Mouse (Mus musculus) ES-E14 (cell line): ENCODE data around the gene Dnajb12. TPM values are rescaled to one million over a fixed set of nuclear protein-coding genes. Genes with fewer than 3 reads are reported as not detected.

ENCODE experiments used
- DNase-seq: peaks from one replicate; pipeline ENCODE4 v3.0.0-alpha.2; 2013; ENCODE audit warnings: low read depth, low spot score
- H3K27ac ChIP-seq: 2 replicates; pipeline ENCODE4 v1.5.1; 2012; ENCODE audit warnings: low read depth, mild to moderate bottlenecking, low read length, moderate library complexity, mixed read lengths; ENCODE audit not compliant: poor library complexity, insufficient read depth, severe bottlenecking
- H3K36me3 ChIP-seq: 2 replicates; pipeline ENCODE4 v1.6.1; 2012; ENCODE audit warnings: mild to moderate bottlenecking, low read length, moderate library complexity, mixed read lengths; ENCODE audit not compliant: control insufficient read depth, poor library complexity, insufficient read depth, severe bottlenecking
- H3K4me1 ChIP-seq, 2 experiments: fragments of 150-350 bp in 1 of 2; sonication (generic) in 1 of 2; 2 replicates each; pipeline ENCODE4 v1.6.1; 2012; ENCODE audit warnings: low read length in 2 of 2, mild to moderate bottlenecking in 1 of 2, mixed read lengths in 1 of 2; ENCODE audit not compliant: control insufficient read depth in 2 of 2, insufficient read depth in 2 of 2, poor library complexity in 1 of 2
- H3K4me3 ChIP-seq, 2 experiments: fragments of 150-350 bp in 1 of 2; sonication (generic) in 1 of 2; 2 replicates each; pipeline ENCODE4 v1.5.1; 2012; ENCODE audit warnings: low read length in 2 of 2, low read depth in 1 of 2, mild to moderate bottlenecking in 1 of 2, mixed read lengths in 1 of 2; ENCODE audit not compliant: insufficient read depth in 1 of 2, poor library complexity in 1 of 2, severe bottlenecking in 1 of 2
- H3K9ac ChIP-seq: 2 replicates; pipeline ENCODE4 v1.6.1; 2012; ENCODE audit warnings: low read depth, mild to moderate bottlenecking, low read length, mixed read lengths; ENCODE audit not compliant: poor library complexity, insufficient read depth, severe bottlenecking
- H3K9me3 ChIP-seq: fragments of 150-350 bp; sonication (generic); 2 replicates; pipeline ENCODE4 v1.6.1; 2012; ENCODE audit warnings: low read depth, mild to moderate bottlenecking, low read length; ENCODE audit not compliant: control insufficient read depth, insufficient read depth
- CHD2 ChIP-seq: IDR thresholded peaks from 2 replicates; pipeline ENCODE4 v1.6.1; 2014; ENCODE audit warnings: mild to moderate bottlenecking, low read depth, low read length, inconsistent platforms
- HCFC1 ChIP-seq: IDR thresholded peaks from 2 replicates; pipeline ENCODE4 v1.6.1; 2012; ENCODE audit warnings: low read length, inconsistent platforms, borderline replicate concordance; ENCODE audit not compliant: insufficient read depth
- MAFK ChIP-seq: IDR thresholded peaks from 2 replicates; pipeline ENCODE4 v1.6.1; 2014; ENCODE audit warnings: mild to moderate bottlenecking, low read depth, low read length, inconsistent platforms; ENCODE audit not compliant: insufficient read depth
- ZC3H11A ChIP-seq: IDR thresholded peaks from 2 replicates; pipeline ENCODE4 v1.6.1; 2012; ENCODE audit warnings: low read depth, mild to moderate bottlenecking, inconsistent platforms, low read length, borderline replicate concordance
- ZNF384 ChIP-seq: IDR thresholded peaks from 2 replicates; pipeline ENCODE4 v1.6.1; 2012; ENCODE audit warnings: low read depth, low read length, inconsistent platforms
- in situ Hi-C, 2 experiments: fragments of 600-800 bp; cut with MboI; formaldehyde crosslinking; loops; one replicate each; pipeline ENCODE4 v1.15.1; 2025; ENCODE audit warnings: low sequenced_read_pairs in 2 of 2, inconsistent platforms in 1 of 2; ENCODE audit not compliant: unreplicated experiment in 2 of 2
- total RNA-seq: library from RNA; depleted of rRNA; stranded (reverse); fragments of 300-350 nt; gene quantifications from 2 replicates; pipeline ENCODE4 v1.2.3, GENCODE M21; 2012

The Dnajb12 gene
- total RNA-seq, 1 experiment: 38.2 TPM

- Histone ChIP-seq H3K9me3 (no peaks in the 10 kb centered on the region), H3K9ac (peak overlapping the region; percentile 40; the same call in 1 of the 2 replicates), H3K36me3 (no peaks in the 10 kb centered on the region), H3K4me1 (peaks cover 0 to 2% of the 10 kb centered on the region in 2 experiments; a peak in 1 of 4 replicates), H3K27ac (no peak overlapping the region), H3K4me3 (peak overlapping the region; percentile 95 to 99)
- DNase-seq: no peak
- TF ChIP-seq ZNF384 (no peak), MAFK (no peak), CHD2 (no peak), HCFC1 (no peak), ZC3H11A (no peak)
- in situ Hi-C loops: no loop called here
Observed at GRCm38 (mm10) chr10:59878823-59879222, 533 bp upstream of the Dnajb12 start.

GRCm38 (mm10) chr10:59880029-59880386, 652 bp downstream of the Dnajb12 start:
- peaks cover 2% of the 10 kb centered on the region; the same call in 1 of the 2 replicates for H3K36me3 ChIP-seq
- peak overlapping the region; percentile 100 for H3K9ac ChIP-seq
- H3K4me1 ChIP-seq: peaks cover 0 to 2% of the 10 kb centered on the region in 2 experiments; a peak in 1 of 4 replicates
- peak overlapping the region; percentile 95 to 99 for H3K4me3 ChIP-seq
- TF ChIP-seq MAFK: no peak
- TF ChIP-seq ZNF384: no peak
- no peak for TF ChIP-seq ZC3H11A
- no peak for TF ChIP-seq CHD2
- H3K27ac ChIP-seq: peak overlapping the region; percentile 99
- H3K9me3 ChIP-seq: no peaks in the 10 kb centered on the region
- no peak for DNase-seq
- in situ Hi-C loops: no loop called here

GRCm38 (mm10) chr10:59880837-59881236, 1.5 kb downstream of the Dnajb12 start:
- H3K4me3 ChIP-seq: peak overlapping the region in 1 of 2 experiments; percentile 95; a peak in 3 of 4 replicates
- peaks cover 2% of the 10 kb centered on the region; the same call in 1 of the 2 replicates for H3K36me3 ChIP-seq
- no peaks in the 10 kb centered on the region for H3K9me3 ChIP-seq
- no peak overlapping the region for H3K27ac ChIP-seq
- no peak for TF ChIP-seq HCFC1
- TF ChIP-seq ZC3H11A: no peak
- TF ChIP-seq ZNF384: no peak
- TF ChIP-seq MAFK: no peak
- no peak for TF ChIP-seq CHD2
- peak overlapping the region; percentile 25; the same call in 1 of the 2 replicates for H3K9ac ChIP-seq
- in situ Hi-C loops: no loop called here
- 0 out of 4 replicates have a peak, but pooled peaks cover 0 to 2% of the 10 kb centered on the region in 2 experiments for H3K4me1 ChIP-seq
- no peak for DNase-seq

GRCm38 (mm10) chr10:59884327-59885173, 5.2 kb downstream of the Dnajb12 start:
- in situ Hi-C loops: no loop called here

More at GRCm38 (mm10) chr10:59884327-59885173, 5.2 kb downstream of the Dnajb12 start:
- no peak for TF ChIP-seq ZC3H11A
- TF ChIP-seq CHD2: no peak
- TF ChIP-seq ZNF384: no peak
- no peak for TF ChIP-seq HCFC1
- TF ChIP-seq MAFK: no peak
- 0 out of 4 replicates have a peak, but pooled peaks cover 0 to 5% of the 10 kb centered on the region in 2 experiments for H3K4me1 ChIP-seq
- no peak overlapping the region for H3K4me3 ChIP-seq
- no peak overlapping the region; the same call in 1 of the 2 replicates for H3K9ac ChIP-seq
- H3K27ac ChIP-seq: no peak overlapping the region
- no peak for DNase-seq
- H3K9me3 ChIP-seq: no peaks in the 10 kb centered on the region
- peaks cover 2% of the 10 kb centered on the region; the same call in 1 of the 2 replicates for H3K36me3 ChIP-seq
